Mouse (Mus musculus) hindbrain, embryonic 11.5 days (tissue): ENCODE measurements at regions not wholly inside any gene's neighbourhood (a gene's known extent, or its start where the extent isn't known, plus 50 kb on each side); places are given as distances from the start of the nearest gene placed in this dataset.

ENCODE experiments used
- ATAC-seq: fragments of 200-750 bp; cut with Nextera tagmentation; 2 replicates; pipeline ENCODE4 v1.8.0; 2017; ENCODE audit warnings: mild to moderate bottlenecking, moderate TSS enrichment, moderate library complexity; ENCODE audit not compliant: low FRiP score
- DNase-seq: peaks from one replicate; pipeline ENCODE4 v3.0.0-alpha.2; 2015; ENCODE audit warnings: low spot score
- H3K27ac ChIP-seq: fragments of 300-500 bp; sonication (generic); 2 replicates; pipeline ENCODE4 v1.5.1; 2014; ENCODE audit warnings: mild to moderate bottlenecking, low read depth, low read length
- H3K27me3 ChIP-seq: fragments of 300-500 bp; sonication (generic); 2 replicates; pipeline ENCODE4 v1.6.1; 2014; ENCODE audit warnings: mild to moderate bottlenecking, low read length, moderate library complexity, mixed read lengths; ENCODE audit not compliant: control insufficient read depth, insufficient read depth
- H3K36me3 ChIP-seq: fragments of 300-500 bp; sonication (generic); 2 replicates; pipeline ENCODE4 v1.6.1; 2014; ENCODE audit warnings: mild to moderate bottlenecking, low read length, moderate library complexity, mixed read lengths; ENCODE audit not compliant: control insufficient read depth, insufficient read depth
- H3K4me1 ChIP-seq: fragments of 300-500 bp; sonication (generic); replicated peaks from 2 replicates; pipeline ENCODE4 v1.6.1; 2014; ENCODE audit warnings: low read length, mixed read lengths; ENCODE audit not compliant: control insufficient read depth, insufficient read depth
- H3K4me2 ChIP-seq: fragments of 300-500 bp; sonication (generic); replicated peaks from 2 replicates; pipeline ENCODE4 v1.6.1; 2014; ENCODE audit warnings: mild to moderate bottlenecking, low read depth, low read length
- H3K4me3 ChIP-seq: fragments of 300-500 bp; sonication (generic); 2 replicates; pipeline ENCODE4 v1.5.1; 2014; ENCODE audit warnings: low read depth, low read length
- H3K9ac ChIP-seq: fragments of 300-500 bp; sonication (generic); 2 replicates; pipeline ENCODE4 v1.6.1; 2014; ENCODE audit warnings: low read depth, low read length
- H3K9me3 ChIP-seq: fragments of 300-500 bp; sonication (generic); 2 replicates; pipeline ENCODE4 v1.6.1; 2016; ENCODE audit warnings: low read length; ENCODE audit not compliant: control insufficient read depth
- WGBS: fragments of 180-500 bp; shearing (Covaris S2); extraction: QIAGEN DNeasy Blood & Tissue Kit; methylation state at CpG from one replicate; pipeline ENCODE4 v1.1.7; 2014; 5-methylcytosine and 5-hydroxymethylcytosine counted together

DNA sequence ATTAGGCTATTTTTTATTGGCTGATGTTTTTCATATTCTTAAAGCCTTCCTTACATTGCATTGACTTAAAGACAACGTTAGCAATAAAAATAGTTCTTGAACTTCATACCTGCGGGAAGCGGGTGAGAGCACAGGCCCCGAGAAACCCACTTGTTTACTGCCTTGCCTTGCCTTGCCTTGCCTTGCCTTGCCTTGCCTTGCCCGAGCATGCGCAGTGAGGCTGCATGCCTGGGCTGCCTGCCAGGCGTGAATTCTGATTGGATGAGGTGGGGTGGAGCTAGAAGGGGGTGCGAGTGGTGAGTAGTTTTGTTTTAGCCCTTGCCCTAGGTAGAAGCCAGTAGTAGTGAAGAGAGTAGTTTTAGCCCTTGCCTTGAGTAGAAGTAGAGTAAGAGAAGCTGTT lies 792.4 kb downstream of the Tpm3-rs7 start:
- no peak overlapping the region for H3K27ac ChIP-seq
- H3K9ac ChIP-seq: no peak overlapping the region
- H3K27me3 ChIP-seq: no peaks in the 10 kb centered on the region
- no peak overlapping the region for H3K4me2 ChIP-seq
- H3K4me3 ChIP-seq: no peak overlapping the region
- DNase-seq: no peak
- H3K9me3 ChIP-seq: no peaks in the 10 kb centered on the region
- H3K36me3 ChIP-seq: no peaks in the 10 kb centered on the region
- H3K4me1 ChIP-seq: no peaks in the 10 kb centered on the region
- ATAC-seq: no peak
- 68% methylated on average over 8 of the region's 8 CpGs for WGBS

DNA sequence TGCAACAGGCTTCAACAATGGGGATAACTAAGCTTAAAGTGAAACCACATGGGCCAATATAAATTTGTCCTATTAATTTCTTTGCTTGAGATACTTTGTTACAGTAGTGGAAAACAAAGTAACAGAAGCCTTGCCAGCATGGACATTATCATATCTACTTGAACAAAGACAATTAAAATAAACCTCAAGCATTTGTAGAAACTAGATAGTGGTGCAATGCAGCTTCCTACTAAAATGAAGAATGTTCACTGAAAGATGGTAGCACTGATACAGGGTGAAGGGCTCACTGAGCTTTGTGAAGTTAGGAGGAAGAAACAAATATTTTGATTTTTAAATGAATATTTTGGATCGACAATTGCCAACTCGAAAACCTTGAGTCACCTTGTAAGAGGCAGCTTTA lies 814.1 kb downstream of the Tpm3-rs7 start:
- no peak overlapping the region for H3K4me2 ChIP-seq
- H3K9me3 ChIP-seq: no peaks in the 10 kb centered on the region
- no peak overlapping the region for H3K9ac ChIP-seq
- ATAC-seq: no peak
- H3K4me1 ChIP-seq: no peaks in the 10 kb centered on the region
- H3K4me3 ChIP-seq: no peak overlapping the region
- H3K27ac ChIP-seq: no peak overlapping the region
- no peaks in the 10 kb centered on the region for H3K36me3 ChIP-seq
- no peaks in the 10 kb centered on the region for H3K27me3 ChIP-seq
- 89% methylated on average over 2 of the region's 2 CpGs for WGBS
- no peak for DNase-seq

- Histone ChIP-seq H3K9ac (no peak overlapping the region), H3K4me2 (no peak overlapping the region), H3K4me1 (no peaks in the 10 kb centered on the region), H3K9me3 (no peaks in the 10 kb centered on the region), H3K27ac (no peak overlapping the region), H3K4me3 (no peak overlapping the region), H3K27me3 (no peaks in the 10 kb centered on the region), H3K36me3 (no peaks in the 10 kb centered on the region)
- DNase-seq (no peak), ATAC-seq (no peak)
- 85% methylated on average over 4 of the region's 4 CpGs for WGBS
These were observed 851.6 kb downstream of the Tpm3-rs7 start for GRCm38 (mm10) chr14:114166005-114166404.

GRCm38 (mm10) chr14:114215609-114216008 lies 876.4 kb upstream of the Gpc5 start:
- no peak overlapping the region for H3K4me2 ChIP-seq
- DNase-seq: no peak
- H3K27ac ChIP-seq: no peak overlapping the region
- no peaks in the 10 kb centered on the region for H3K9me3 ChIP-seq
- H3K9ac ChIP-seq: no peak overlapping the region
- H3K27me3 ChIP-seq: no peaks in the 10 kb centered on the region
- H3K4me1 ChIP-seq: no peaks in the 10 kb centered on the region
- no peak overlapping the region for H3K4me3 ChIP-seq
- 0 out of 2 replicates have a peak, but pooled peaks have one; percentile 30 for ATAC-seq
- H3K36me3 ChIP-seq: no peaks in the 10 kb centered on the region
- WGBS: 90% methylated on average over 5 of the region's 5 CpGs

GRCm38 (mm10) chr14:114220868-114221267 lies 871.1 kb upstream of the Gpc5 start:
- H3K27ac ChIP-seq: no peak overlapping the region
- DNase-seq (no peak), ATAC-seq (no peak)
- no peak overlapping the region for H3K4me3 ChIP-seq
- H3K4me1 ChIP-seq: no peaks in the 10 kb centered on the region
- no peaks in the 10 kb centered on the region for H3K36me3 ChIP-seq
- 58% methylated on average over 1 of the region's 1 CpGs for WGBS
- no peaks in the 10 kb centered on the region for H3K27me3 ChIP-seq
- H3K9ac ChIP-seq: no peak overlapping the region
- H3K4me2 ChIP-seq: no peak overlapping the region
- H3K9me3 ChIP-seq: no peaks in the 10 kb centered on the region

GRCm38 (mm10) chr14:114230711-114231110 lies 861.3 kb upstream of the Gpc5 start:
- H3K4me2 ChIP-seq: no peak overlapping the region
- ATAC-seq: no peak
- no peak for DNase-seq
- no peaks in the 10 kb centered on the region for H3K36me3 ChIP-seq
- WGBS: 87% methylated on average over 2 of the region's 2 CpGs
- no peak overlapping the region for H3K4me3 ChIP-seq
- H3K27ac ChIP-seq: no peak overlapping the region
- H3K4me1 ChIP-seq: no peaks in the 10 kb centered on the region
- no peaks in the 10 kb centered on the region for H3K27me3 ChIP-seq
- H3K9ac ChIP-seq: no peak overlapping the region
- H3K9me3 ChIP-seq: no peaks in the 10 kb centered on the region

- Histone ChIP-seq H3K4me3 (no peak overlapping the region), H3K4me1 (no peaks in the 10 kb centered on the region), H3K27me3 (no peaks in the 10 kb centered on the region), H3K9me3 (no peaks in the 10 kb centered on the region), H3K4me2 (no peak overlapping the region), H3K9ac (no peak overlapping the region), H3K27ac (no peak overlapping the region), H3K36me3 (no peaks in the 10 kb centered on the region)
- WGBS: 81% methylated on average over 2 of the region's 2 CpGs
- DNase-seq (no peak), ATAC-seq (peak; percentile 65; the same call in 1 of the 2 replicates)
These were observed 837.0 kb upstream of the Gpc5 start for GRCm38 (mm10) chr14:114255037-114255436.

- Histone ChIP-seq H3K27ac (no peak overlapping the region), H3K9ac (no peak overlapping the region), H3K9me3 (no peaks in the 10 kb centered on the region), H3K4me1 (no peaks in the 10 kb centered on the region), H3K4me2 (no peak overlapping the region), H3K4me3 (no peak overlapping the region), H3K27me3 (no peaks in the 10 kb centered on the region), H3K36me3 (no peaks in the 10 kb centered on the region)
- DNase-seq: no peak
- 85% methylated on average over 2 of the region's 2 CpGs for WGBS
- no peak for ATAC-seq
These were observed 830.4 kb upstream of the Gpc5 start for GRCm38 (mm10) chr14:114261657-114262056.

GRCm38 (mm10) chr14:114300611-114301010 lies 791.4 kb upstream of the Gpc5 start:
- no peaks in the 10 kb centered on the region for H3K36me3 ChIP-seq
- H3K4me2 ChIP-seq: no peak overlapping the region
- no peak overlapping the region for H3K4me3 ChIP-seq
- H3K9ac ChIP-seq: no peak overlapping the region
- DNase-seq: no peak
- H3K9me3 ChIP-seq: no peaks in the 10 kb centered on the region
- no peak for ATAC-seq
- 87% methylated on average over 6 of the region's 6 CpGs for WGBS
- no peaks in the 10 kb centered on the region for H3K4me1 ChIP-seq
- H3K27me3 ChIP-seq: no peaks in the 10 kb centered on the region
- no peak overlapping the region for H3K27ac ChIP-seq
